Mouse (Mus musculus) erythroblast, embryonic 14.5 days (primary cell): ENCODE results near the gene Llgl2.

Experiments
- GATA1 ChIP-seq: IDR thresholded peaks from 2 replicates; pipeline ENCODE4 v1.6.1; 2012; ENCODE audit warnings: low read length, inconsistent platforms, mixed read lengths
- TAL1 ChIP-seq: IDR thresholded peaks from 3 replicates; pipeline ENCODE4 v1.6.1; 2012; ENCODE audit warnings: low read length, inconsistent platforms, mixed read lengths

DNA sequence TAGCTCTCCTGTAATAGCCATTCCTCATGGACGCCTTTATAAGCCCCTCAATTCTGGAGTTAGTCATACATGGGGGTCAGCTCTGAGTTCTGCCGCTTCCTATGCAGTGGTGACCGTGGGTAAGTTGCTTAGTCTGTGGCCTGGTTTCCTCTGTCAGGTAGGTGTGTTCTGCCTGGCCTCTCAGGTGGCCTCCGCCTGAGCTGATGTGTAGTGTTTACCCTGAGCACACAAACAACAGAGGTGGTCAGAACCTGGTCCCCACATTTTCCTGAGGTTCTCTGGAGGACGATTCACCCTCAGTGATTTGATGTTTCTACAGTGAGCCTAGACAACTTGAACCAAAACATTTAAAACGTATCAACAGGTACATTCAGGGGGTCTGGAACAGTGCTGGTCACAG lies 8.2 kb downstream of the Llgl2 start:
- TF ChIP-seq GATA1 (no peak), TAL1 (no peak)
